Mouse (Mus musculus) neural tube, embryonic 14.5 days (tissue): Measurements from ENCODE around the gene Rbfox2. TPM values are rescaled to one million over a fixed set of nuclear protein-coding genes. Genes with fewer than 3 reads are reported as not detected.

ENCODE experiments used
- ATAC-seq: fragments of 200-750 bp; cut with Nextera tagmentation; 2 replicates; pipeline ENCODE4 v1.8.0; 2017; ENCODE audit warnings: low read depth, mild to moderate bottlenecking, moderate TSS enrichment, moderate library complexity
- H3K27ac ChIP-seq: fragments of 300-500 bp; sonication (generic); 2 replicates; pipeline ENCODE4 v1.5.1; 2014; ENCODE audit warnings: low read depth, mild to moderate bottlenecking, control low read depth, low read length, moderate library complexity, mixed read lengths
- H3K27me3 ChIP-seq: fragments of 300-500 bp; sonication (generic); 2 replicates; pipeline ENCODE4 v1.6.1; 2014; ENCODE audit warnings: low read length; ENCODE audit not compliant: control insufficient read depth, insufficient read depth
- H3K36me3 ChIP-seq: fragments of 300-500 bp; sonication (generic); 2 replicates; pipeline ENCODE4 v1.6.1; 2014; ENCODE audit warnings: low read length, mixed read lengths; ENCODE audit not compliant: control insufficient read depth, insufficient read depth
- H3K4me1 ChIP-seq: fragments of 300-500 bp; sonication (generic); 2 replicates; pipeline ENCODE4 v1.6.1; 2014; ENCODE audit warnings: low read length; ENCODE audit not compliant: control insufficient read depth, insufficient read depth
- H3K4me2 ChIP-seq: fragments of 300-500 bp; sonication (generic); 2 replicates; pipeline ENCODE4 v1.6.1; 2014; ENCODE audit warnings: mild to moderate bottlenecking, low read depth, low read length, control low read depth
- H3K4me3 ChIP-seq: fragments of 300-500 bp; sonication (generic); 2 replicates; pipeline ENCODE4 v1.5.1; 2014; ENCODE audit warnings: low read depth, low read length, control low read depth, mixed read lengths
- H3K9ac ChIP-seq: fragments of 300-500 bp; sonication (generic); replicated peaks from 2 replicates; pipeline ENCODE4 v1.6.1; 2014; ENCODE audit warnings: low read depth, mild to moderate bottlenecking, control low read depth, low read length, mixed read lengths
- H3K9me3 ChIP-seq: fragments of 300-500 bp; sonication (generic); 2 replicates; pipeline ENCODE4 v1.6.1; 2016; ENCODE audit warnings: low read length; ENCODE audit not compliant: control insufficient read depth
- WGBS: fragments of 180-500 bp; shearing (Covaris S2); extraction: QIAGEN DNeasy Blood & Tissue Kit; methylation state at CpG from one replicate; pipeline ENCODE4 v1.1.7; 2014; 5-methylcytosine and 5-hydroxymethylcytosine counted together
- polyA plus RNA-seq: library from polyadenylated mRNA; unstranded; fragments of >200 nt; fragmentation: Nextera tagmentation; extraction: Ambion mirVana; gene quantifications from 2 replicates; pipeline ENCODE4 v1.2.1, GENCODE M21; 2014

The Rbfox2 gene
- polyA plus RNA-seq, 1 experiment from 2014 or later, result 208 TPM

DNA sequence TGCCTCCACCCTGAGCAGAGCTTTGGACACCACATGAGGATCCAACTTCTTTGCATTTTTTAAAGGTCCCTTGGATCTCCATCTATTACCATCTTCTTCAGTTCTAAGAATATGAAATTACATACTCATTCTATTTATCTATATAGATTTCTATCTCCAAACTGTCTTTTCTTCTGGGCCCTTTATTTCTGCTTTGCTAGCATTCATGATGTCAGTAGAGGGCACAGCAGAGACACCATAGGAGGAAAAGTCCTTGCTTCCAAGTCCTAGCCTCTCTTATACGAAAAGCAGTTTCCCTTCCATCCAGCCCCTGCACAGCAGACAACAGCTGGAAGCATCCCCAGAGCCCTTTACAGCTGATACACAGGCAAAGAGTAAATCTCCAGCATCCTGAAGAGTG, 69.1 kb downstream of the Rbfox2 start:
- H3K9me3 ChIP-seq, result no peaks in the 10 kb centered on the region
- H3K4me2 ChIP-seq, result no peak overlapping the region
- H3K9ac ChIP-seq, result no peak overlapping the region
- no peaks in the 10 kb centered on the region for H3K27me3 ChIP-seq
- peaks cover 7% of the 10 kb centered on the region; the same call in 1 of the 2 replicates for H3K4me1 ChIP-seq
- H3K27ac ChIP-seq, result no peak overlapping the region
- H3K36me3 ChIP-seq, result no peaks in the 10 kb centered on the region
- 42% methylated on average over 1 of the region's 1 CpGs for WGBS
- ATAC-seq, result no peak
- H3K4me3 ChIP-seq, result no peak overlapping the region

DNA sequence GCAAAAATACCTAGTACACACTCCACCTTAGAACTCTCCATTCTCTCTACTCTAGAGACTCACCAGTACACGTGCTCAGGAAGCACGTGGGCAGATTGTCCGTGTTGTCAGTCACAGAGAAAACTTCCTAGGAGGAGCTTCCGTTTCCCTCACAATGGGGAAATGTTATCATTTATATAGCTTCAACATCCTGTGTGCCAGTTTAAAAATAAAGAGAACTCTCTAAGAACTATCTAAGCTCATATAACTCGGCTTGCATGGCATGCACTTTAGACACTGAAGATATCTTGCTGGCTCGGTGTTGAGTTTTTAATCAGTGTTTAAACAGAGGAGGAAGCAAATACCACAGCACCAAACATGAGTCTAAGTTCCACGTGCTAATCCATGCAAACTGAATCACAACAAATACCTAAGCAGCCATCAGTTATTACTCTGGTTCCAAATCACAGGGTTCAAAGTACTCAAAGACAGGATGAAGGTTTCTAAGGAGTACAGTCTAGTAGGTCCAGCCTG, 70.7 kb downstream of the Rbfox2 start:
- H3K9me3 ChIP-seq, result no peaks in the 10 kb centered on the region
- H3K4me3 ChIP-seq, result no peak overlapping the region
- H3K27ac ChIP-seq, result no peak overlapping the region
- H3K36me3 ChIP-seq, result no peaks in the 10 kb centered on the region
- H3K4me2 ChIP-seq, result no peak overlapping the region
- peaks cover 7% of the 10 kb centered on the region; the same call in 1 of the 2 replicates for H3K4me1 ChIP-seq
- no peaks in the 10 kb centered on the region for H3K27me3 ChIP-seq
- no peak for ATAC-seq
- WGBS, result 79% methylated on average over 7 of the region's 7 CpGs
- H3K9ac ChIP-seq, result no peak overlapping the region

DNA sequence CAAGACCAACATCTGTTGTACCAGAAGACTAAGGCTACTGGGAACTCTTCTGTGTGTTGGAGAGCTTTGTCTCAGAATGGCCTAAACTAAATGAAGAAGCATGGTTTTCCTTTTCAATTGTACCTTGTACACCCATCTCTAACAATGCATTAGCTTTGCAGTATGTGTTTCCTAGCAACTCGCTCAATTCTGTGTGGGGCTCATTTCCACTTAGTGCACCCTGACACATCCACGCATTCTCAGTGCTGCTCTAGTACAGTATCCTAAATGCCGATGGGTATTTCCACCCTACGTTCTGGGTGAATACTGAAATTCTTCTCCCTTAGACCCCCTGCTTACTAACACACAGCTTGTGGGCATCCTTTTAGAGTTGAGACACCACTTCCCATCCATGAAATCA, 71.3 kb downstream of the Rbfox2 start:
- H3K36me3 ChIP-seq, result no peaks in the 10 kb centered on the region
- no peak overlapping the region for H3K4me3 ChIP-seq
- ATAC-seq, result no peak
- peaks cover 7% of the 10 kb centered on the region; the same call in 1 of the 2 replicates for H3K4me1 ChIP-seq
- H3K9me3 ChIP-seq, result no peaks in the 10 kb centered on the region
- 76% methylated on average over 4 of the region's 4 CpGs for WGBS
- H3K27ac ChIP-seq, result no peak overlapping the region
- H3K9ac ChIP-seq, result no peak overlapping the region
- H3K4me2 ChIP-seq, result no peak overlapping the region
- no peaks in the 10 kb centered on the region for H3K27me3 ChIP-seq

DNA sequence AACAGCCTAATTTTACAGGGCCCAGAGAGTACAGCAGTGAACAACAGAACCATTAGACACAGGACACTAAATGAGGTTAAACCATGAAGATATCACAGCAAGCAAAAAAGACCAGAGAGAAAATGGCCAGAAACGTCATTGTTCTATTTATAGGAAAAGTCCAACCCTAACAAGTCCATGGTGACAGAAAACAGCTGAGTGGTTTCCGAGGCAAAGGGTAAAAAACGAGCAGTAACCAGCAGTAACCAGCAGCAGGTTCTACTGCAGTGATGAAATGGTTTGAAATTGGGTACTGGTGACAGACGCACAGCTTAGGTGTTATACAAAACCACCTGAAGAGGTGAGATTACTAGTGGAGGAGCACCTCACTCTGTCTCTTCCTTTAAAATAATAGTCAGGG, 72.5 kb downstream of the Rbfox2 start:
- Histone ChIP-seq H3K4me3 (no peak overlapping the region), H3K9me3 (no peaks in the 10 kb centered on the region), H3K4me1 (peaks cover 7% of the 10 kb centered on the region; the same call in 1 of the 2 replicates), H3K9ac (no peak overlapping the region), H3K4me2 (no peak overlapping the region), H3K36me3 (no peaks in the 10 kb centered on the region), H3K27me3 (no peaks in the 10 kb centered on the region), H3K27ac (no peak overlapping the region)
- 64% methylated on average over 4 of the region's 4 CpGs for WGBS
- ATAC-seq, result no peak

DNA sequence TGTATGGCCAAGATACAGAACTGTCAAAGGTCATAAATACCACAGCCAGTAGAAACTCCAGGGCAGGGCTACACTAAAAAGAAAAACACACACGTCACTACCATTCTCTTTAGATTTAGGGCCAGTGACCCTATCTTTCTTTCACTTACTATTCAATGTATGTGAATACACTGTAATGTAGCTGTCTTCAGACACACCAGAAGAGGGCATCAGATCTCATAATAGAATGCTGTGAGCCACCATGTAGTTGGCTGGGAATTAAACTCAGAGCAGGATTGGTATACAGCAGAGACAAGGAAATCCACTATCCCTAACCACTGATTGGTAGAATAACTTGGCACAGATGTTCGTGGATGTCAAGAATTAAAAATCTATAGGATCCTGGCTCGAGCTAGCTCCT, 76.7 kb downstream of the Rbfox2 start:
- H3K9ac ChIP-seq, result no peak overlapping the region
- H3K4me3 ChIP-seq, result no peak overlapping the region
- H3K27me3 ChIP-seq, result no peaks in the 10 kb centered on the region
- no peak overlapping the region for H3K4me2 ChIP-seq
- H3K9me3 ChIP-seq, result no peaks in the 10 kb centered on the region
- 67% methylated on average over 3 of the region's 3 CpGs for WGBS
- no peak for ATAC-seq
- H3K4me1 ChIP-seq, result no peaks in the 10 kb centered on the region
- H3K36me3 ChIP-seq, result no peaks in the 10 kb centered on the region
- H3K27ac ChIP-seq, result no peak overlapping the region

DNA sequence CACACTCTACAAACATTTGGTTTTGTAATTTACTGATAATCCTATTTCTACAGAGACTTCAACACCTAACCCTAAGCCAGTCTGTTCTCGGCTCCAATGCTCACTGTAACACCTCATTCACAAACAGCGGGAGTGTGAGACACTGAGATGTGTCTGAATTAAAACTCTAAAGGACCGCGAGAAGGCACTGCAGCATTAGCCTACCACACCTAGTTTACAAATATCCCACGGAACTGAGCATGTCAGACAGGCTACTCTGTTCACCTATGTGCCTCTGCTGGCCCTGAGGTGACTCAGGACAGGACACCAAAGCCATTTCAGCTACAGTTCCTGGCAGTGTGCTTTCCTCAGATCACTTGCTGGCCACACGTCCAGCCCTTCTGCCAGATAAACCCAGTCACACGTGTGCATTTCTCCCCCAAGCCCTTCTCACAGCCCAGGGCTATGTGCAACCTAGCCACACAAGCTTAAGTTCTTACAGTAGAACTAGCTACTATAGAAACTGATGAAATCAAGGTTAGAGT, 79.9 kb downstream of the Rbfox2 start:
- Histone ChIP-seq H3K27ac (no peak overlapping the region), H3K9ac (no peak overlapping the region), H3K9me3 (no peaks in the 10 kb centered on the region), H3K4me3 (no peak overlapping the region), H3K27me3 (no peaks in the 10 kb centered on the region), H3K4me2 (no peak overlapping the region), H3K4me1 (no peaks in the 10 kb centered on the region), H3K36me3 (no peaks in the 10 kb centered on the region)
- ATAC-seq, result no peak
- WGBS, result 73% methylated on average over 7 of the region's 7 CpGs

DNA sequence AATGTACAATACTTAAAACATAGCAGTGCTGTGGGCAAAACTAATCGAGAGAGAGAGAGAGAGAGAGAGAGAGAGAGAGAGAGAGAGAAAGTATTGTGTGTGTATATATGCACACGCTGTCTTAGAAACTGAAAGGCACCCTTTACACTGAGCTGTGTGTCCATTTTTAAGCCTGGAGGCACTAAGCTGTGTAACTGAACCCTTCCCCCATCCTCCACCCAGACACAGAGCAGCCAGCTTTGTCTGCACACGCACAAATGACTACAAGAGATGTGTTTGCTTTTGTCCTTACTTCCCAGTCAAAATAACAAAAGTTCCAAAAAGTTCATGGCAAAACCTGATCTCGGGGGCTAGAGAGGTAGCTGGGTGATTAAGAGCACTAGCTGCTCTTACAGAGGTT, 80.9 kb downstream of the Rbfox2 start:
- Histone ChIP-seq H3K4me3 (no peak overlapping the region), H3K27ac (no peak overlapping the region), H3K9ac (no peak overlapping the region), H3K4me2 (no peak overlapping the region), H3K4me1 (no peaks in the 10 kb centered on the region), H3K9me3 (no peaks in the 10 kb centered on the region), H3K36me3 (no peaks in the 10 kb centered on the region), H3K27me3 (no peaks in the 10 kb centered on the region)
- 54% methylated on average over 4 of the region's 4 CpGs for WGBS
- no peak for ATAC-seq

DNA sequence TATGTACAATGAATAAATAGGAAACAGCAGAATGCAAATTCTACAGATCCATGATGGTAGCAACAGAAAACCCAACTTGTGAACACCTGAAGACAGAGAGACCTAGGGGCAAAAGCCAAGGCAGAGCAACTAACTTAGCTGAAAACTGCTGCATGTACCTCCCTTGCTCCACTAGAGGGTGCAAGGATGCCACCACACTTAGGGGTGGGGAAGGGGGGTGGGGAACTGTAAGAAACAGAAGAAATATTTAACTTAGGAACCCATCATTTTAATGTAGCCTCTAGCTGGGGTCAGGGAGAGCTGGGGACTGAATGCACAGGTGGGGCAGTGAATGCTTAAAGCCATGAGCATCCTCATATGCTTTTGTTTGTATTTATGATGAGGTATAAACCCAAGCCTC, 81.5 kb downstream of the Rbfox2 start:
- H3K4me3 ChIP-seq, result no peak overlapping the region

DNA sequence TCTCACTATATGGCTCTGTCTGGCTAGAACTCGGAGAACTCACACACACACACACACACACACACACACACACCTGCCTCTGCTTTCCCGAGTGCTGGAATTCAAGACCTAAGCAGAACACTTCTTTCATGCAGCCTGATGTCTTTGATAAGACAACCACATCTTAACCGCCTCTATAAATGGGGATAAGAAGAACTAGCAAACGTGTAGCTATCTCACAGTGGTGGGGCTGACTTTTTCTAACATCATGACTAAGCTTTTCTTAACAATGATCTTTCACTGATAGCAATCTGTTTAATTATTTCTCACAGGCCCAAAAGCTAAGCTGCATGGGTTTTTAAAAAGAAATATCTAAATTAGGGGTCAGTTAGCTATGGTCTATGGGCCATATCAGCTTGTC, 86.0 kb downstream of the Rbfox2 start:
- H3K4me1 ChIP-seq, result peaks cover 3% of the 10 kb centered on the region; the same call in 1 of the 2 replicates
- H3K36me3 ChIP-seq, result no peaks in the 10 kb centered on the region
- 91% methylated on average over 4 of the region's 4 CpGs for WGBS
- H3K4me2 ChIP-seq, result no peak overlapping the region
- H3K9ac ChIP-seq, result no peak overlapping the region
- no peaks in the 10 kb centered on the region for H3K27me3 ChIP-seq
- no peaks in the 10 kb centered on the region for H3K9me3 ChIP-seq
- H3K27ac ChIP-seq, result no peak overlapping the region
- no peak for ATAC-seq
- H3K4me3 ChIP-seq, result no peak overlapping the region

More for the DNA sequence above, 81.5 kb downstream of the Rbfox2 start:
- Histone ChIP-seq H3K4me1 (no peaks in the 10 kb centered on the region), H3K9ac (no peak overlapping the region), H3K27me3 (no peaks in the 10 kb centered on the region), H3K36me3 (no peaks in the 10 kb centered on the region), H3K4me2 (no peak overlapping the region), H3K9me3 (no peaks in the 10 kb centered on the region), H3K27ac (no peak overlapping the region)
- ATAC-seq, result no peak
